Mouse (Mus musculus): Measurements from ENCODE around the gene Cdsn.
"Not testable (repeated sequence)": the region's sequence is repeated elsewhere in the genome, so short reads cannot be mapped to it uniquely, and the experiment has no call there.

The Cdsn gene

GRCm38 (mm10) chr17:35551881-35552414 is at the start of gene Cdsn:
TSS of gene Cdsn (plus strand) at chr17:35552128.
- no peak for DNase-seq (ENCODE audit: low spot score)

- no peak for DNase-seq (ENCODE audit: low spot score)
These were observed 49.7 kb upstream of the Cdsn start for GRCm38 (mm10) chr17:35502226-35502625.

GRCm38 (mm10) chr17:35502762-35503161 is 49.2 kb upstream of the Cdsn start:
- no peak for DNase-seq (ENCODE audit: low spot score)

- no peak for DNase-seq (ENCODE audit: low spot score)
These were observed 48.1 kb upstream of the Cdsn start for GRCm38 (mm10) chr17:35503849-35504248.

- DNase-seq (ENCODE audit: low spot score): no peak
These were observed 47.1 kb upstream of the Cdsn start for GRCm38 (mm10) chr17:35504628-35505481.

- no peak for DNase-seq (ENCODE audit: low spot score)
These were observed 46.2 kb upstream of the Cdsn start, which contains the start of gene Pou5f1 for GRCm38 (mm10) chr17:35505776-35506175. TSS of gene Pou5f1 (plus strand) at chr17:35506018.

GRCm38 (mm10) chr17:35506881-35507280 is 45.0 kb upstream of the Cdsn start:
- no peak for DNase-seq (ENCODE audit: low spot score)

- no peak for DNase-seq (ENCODE audit: low spot score)
These were observed 44.2 kb upstream of the Cdsn start for GRCm38 (mm10) chr17:35507556-35508260.

GRCm38 (mm10) chr17:35508279-35508678 is 43.6 kb upstream of the Cdsn start:
- not testable (repeated sequence) for DNase-seq (ENCODE audit: low spot score)

- DNase-seq (ENCODE audit: low spot score): peak; percentile 23
These were observed 42.6 kb upstream of the Cdsn start for GRCm38 (mm10) chr17:35509284-35509683.

GRCm38 (mm10) chr17:35512916-35513626 is 38.9 kb upstream of the Cdsn start:
- no peak for DNase-seq (ENCODE audit: low spot score)

GRCm38 (mm10) chr17:35513886-35514285 is 38.0 kb upstream of the Cdsn start:
- peak; percentile 72 for DNase-seq (ENCODE audit: low spot score)

- DNase-seq (ENCODE audit: low spot score): no peak
These were observed 37.2 kb upstream of the Cdsn start for GRCm38 (mm10) chr17:35514756-35515155.

GRCm38 (mm10) chr17:35515911-35516640 is 35.9 kb upstream of the Cdsn start:
- no peak for DNase-seq (ENCODE audit: low spot score)

- peak; percentile 96 for DNase-seq (ENCODE audit: low spot score)
These were observed 35.1 kb upstream of the Cdsn start, which contains the start of the genes Tcf19 and Cchcr1 for GRCm38 (mm10) chr17:35516652-35517500. TSS of gene Tcf19 (minus strand) at chr17:35516824. TSS of gene Cchcr1 (plus strand) at chr17:35517100.

GRCm38 (mm10) chr17:35517526-35517925 is 34.4 kb upstream of the Cdsn start:
- DNase-seq (ENCODE audit: low spot score): no peak

- no peak for DNase-seq (ENCODE audit: low spot score)
These were observed 27.6 kb upstream of the Cdsn start for GRCm38 (mm10) chr17:35524354-35524753.

GRCm38 (mm10) chr17:35526644-35527043 is 25.3 kb upstream of the Cdsn start:
- DNase-seq (ENCODE audit: low spot score): no peak

GRCm38 (mm10) chr17:35532360-35532759 is 19.6 kb upstream of the Cdsn start:
- DNase-seq (ENCODE audit: low spot score): no peak

- no peak for DNase-seq (ENCODE audit: low spot score)
These were observed 19.0 kb upstream of the Cdsn start, which contains the start of gene Psors1c2 for GRCm38 (mm10) chr17:35532901-35533300. TSS of gene Psors1c2 (plus strand) at chr17:35533201.
